Mouse (Mus musculus) 3T3-L1 (cell line): ENCODE data around the gene Lcmt1.

ENCODE experiments used
- DNase-seq: peaks from one replicate; pipeline ENCODE4 v3.0.0-alpha.2; 2015; ENCODE audit warnings: low read depth, low spot score

Gene Lcmt1

DNA sequence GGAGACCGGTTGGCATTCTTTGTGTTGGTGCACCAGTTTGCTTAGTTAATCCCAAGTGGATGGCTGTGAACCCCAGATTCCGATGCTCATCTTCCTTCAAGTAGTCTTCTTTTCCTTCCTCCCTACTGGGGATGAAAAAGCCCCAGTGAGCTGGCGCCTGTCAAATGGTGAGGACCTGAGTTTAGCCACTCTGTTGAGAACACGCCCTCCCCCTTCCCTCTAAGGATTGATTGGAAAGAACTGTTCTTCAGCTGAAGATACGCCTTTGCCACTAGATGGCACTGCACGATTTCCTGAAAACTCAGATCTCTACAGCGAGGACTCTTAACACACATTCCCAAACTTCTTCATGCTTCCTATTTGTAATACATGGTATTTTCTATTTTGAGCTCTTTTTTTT, 29.2 kb downstream of the Lcmt1 start:
- DNase-seq, result peak; percentile 81

DNA sequence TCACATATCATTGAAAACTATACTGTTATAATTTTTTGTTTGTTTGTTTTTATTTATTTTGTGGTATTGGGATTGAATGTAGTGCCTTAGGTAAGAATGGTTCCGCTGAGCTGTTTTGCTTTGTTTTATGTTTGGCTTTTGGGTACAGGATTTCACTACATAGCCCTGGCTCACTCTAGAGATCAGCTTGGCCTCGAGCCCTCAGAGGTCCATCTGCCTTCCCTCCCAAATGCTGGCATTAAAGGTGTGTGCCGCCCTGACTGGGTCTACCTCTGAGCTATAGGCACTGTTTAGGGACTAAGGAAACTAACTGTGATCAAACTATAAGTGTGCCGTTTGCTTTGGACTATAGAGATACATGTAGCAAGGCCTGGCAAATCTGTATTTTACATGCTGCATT, 29.7 kb downstream of the Lcmt1 start:
- no peak for DNase-seq

DNA sequence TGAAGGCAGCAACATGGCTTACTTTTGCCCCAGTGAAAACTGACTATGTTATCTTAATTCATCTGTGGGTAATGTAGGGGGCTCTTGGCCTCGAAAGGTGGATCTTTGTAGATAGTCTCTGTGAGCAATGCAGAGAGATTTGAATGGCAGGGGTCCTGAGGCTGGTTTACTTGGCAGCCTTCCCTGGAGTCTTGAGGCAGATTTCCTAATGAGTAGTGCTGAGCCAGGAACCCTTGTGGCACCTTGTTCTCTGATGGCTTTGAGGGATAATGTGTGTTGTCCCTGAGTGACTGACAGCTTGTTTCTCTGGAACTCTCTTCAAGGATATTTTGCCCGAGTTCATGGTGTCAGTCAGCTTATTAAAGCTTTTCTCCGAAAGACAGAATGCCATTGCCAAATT, 31.5 kb downstream of the Lcmt1 start:
- DNase-seq, result no peak

DNA sequence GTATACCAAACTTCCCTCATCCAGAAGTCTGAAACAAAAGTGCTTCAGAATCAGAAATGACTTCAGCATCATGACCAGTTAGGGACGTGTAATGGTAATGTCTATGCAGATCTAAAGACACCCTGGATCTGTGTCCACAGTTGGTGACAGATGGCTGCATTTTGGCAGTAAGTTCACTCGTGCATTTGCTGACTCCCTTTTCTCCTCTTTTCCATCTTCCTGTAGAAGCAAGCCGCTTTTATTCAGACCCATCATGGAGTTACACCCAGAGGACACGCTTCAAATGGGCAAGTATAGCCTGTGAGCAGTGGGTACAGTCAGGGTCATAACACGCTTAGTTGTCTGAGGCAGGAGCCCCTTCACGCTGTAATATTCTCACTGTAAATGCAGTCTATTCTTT, 34.6 kb downstream of the Lcmt1 start:
- no peak for DNase-seq

DNA sequence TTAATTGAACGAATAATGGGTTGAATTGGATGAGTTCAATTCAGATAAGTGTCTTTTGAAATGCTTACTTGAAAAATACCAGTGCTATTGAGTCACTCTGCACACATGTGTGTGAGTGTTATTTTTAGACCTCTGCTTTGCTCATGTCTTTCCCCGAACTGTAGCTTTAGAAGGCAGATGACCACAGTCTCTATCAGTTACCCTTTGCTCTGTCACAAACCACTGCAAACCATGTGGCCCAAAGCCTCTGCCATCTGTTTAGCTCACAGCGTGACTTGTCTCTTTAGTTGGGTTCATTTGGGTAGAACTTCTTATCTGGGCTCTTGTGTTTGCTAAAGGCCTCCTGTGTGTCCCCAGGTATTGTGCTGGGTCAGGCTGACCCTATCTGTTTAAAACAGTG, 36.0 kb downstream of the Lcmt1 start:
- peak; percentile 62 for DNase-seq

DNA sequence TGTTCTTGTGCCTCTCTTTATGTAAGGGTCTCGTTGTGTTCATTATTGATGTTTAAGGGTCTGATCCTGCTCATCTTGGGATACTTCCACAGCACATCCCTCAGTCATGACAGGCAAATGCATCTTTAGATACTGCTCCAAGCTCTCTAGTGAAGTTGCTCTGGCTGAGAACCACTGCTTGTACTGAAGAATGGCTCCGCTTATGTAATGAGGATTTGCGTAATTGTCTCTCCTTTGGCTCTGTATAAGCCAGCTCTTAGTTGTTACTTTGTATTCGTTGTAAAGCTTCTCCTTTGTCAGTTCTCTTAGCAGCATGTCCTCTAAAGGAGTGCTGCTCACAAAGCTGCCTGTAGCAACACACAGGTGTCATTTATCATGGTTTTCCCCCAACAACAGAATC, 37.4 kb downstream of the Lcmt1 start:
- DNase-seq, result no peak

DNA sequence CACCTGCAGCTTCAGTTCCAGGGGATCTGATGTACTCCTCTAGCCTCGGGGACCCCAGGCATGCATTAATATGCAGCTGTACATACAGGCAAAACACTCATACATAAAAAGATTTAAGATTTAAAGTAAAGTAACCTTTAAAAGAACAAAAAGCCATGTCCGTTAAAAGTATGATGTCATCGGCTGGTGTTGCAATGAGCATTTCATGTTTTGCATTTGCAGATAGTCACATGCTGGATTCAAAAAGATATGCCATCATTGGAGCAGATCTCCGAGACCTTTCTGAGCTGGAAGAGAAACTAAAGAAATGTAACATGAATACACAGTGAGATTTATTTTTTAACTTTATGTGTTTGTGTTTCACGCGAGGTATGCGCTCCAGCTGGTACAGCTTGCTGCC, 40.9 kb downstream of the Lcmt1 start:
- DNase-seq, result peak; percentile 49

DNA sequence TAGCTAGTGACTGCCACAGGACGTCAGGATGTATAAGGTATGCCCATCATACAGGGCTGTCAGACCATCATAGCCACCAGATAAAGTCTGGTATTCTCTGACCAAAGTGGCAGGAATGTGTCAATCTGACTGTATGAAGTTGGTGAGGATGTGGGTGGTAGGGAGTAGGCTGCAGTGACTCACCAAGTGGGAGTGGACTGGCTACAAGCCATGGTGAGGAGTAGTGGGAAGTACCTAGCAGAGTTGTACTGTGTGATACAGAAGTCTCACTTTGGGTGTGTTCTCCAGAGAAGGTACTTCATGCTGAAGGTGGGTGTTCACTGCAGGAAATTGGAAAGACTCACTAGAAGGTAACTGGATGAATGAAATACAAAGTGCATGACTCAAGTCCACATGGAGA, 41.5 kb downstream of the Lcmt1 start:
- peak; percentile 93 for DNase-seq

DNA sequence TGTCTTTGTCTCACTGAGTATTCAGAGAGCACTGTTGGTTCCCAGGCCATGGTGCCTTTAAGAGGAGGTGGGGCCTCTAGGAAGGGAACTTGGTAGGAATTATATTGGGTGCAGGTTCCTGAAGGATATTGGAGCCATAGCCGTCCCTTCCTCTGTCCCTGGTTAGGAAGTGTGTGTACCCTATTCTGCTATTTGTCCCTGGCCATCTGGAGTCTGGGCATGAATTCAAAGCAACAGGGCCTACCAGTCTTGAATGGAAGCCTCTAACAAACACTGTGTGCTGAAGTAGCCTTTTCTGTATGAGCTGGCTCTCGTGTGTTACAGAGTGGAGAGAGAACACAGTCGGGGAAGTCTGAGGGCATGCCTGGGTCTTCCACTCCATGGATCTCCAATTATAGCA, 42.6 kb downstream of the Lcmt1 start:
- DNase-seq, result no peak

DNA sequence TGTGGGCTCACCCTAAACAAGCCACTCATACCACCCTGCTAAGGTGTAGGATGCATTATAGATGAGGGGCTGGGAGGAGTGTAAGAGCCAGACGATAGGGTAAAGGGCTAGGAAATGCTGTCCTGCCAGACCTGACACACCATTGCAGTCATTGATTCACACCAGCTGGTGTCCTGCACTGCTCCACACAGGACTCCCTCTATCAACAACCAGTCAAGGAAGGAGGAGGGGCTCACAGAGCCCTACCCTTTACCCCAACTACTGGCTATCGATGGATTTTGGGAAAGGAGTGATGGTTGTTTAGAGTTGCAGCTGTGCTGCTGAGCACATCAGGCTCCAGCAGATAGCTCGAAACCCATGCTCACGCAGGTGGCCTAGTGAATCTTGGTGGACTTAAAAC, 47.2 kb downstream of the Lcmt1 start:
- DNase-seq, result no peak

DNA sequence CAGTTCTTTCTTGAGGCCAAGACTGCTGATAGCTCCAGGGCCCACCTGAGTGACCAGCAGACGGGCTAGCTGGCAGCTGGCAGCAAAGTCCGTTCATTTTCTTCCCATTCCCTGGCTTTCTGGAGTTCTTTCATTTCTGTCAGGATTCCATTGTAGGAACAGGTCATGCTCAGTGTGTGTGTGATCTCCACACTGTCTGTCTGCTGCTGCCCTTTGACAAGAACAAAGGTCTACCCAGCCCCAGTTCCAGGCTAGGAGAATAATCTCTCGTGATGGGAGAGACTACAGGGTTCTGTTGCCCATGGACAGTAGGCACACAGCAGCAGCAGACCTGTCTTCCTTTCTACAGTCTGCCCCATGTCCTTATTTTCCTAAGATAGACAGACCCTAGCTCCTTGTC, 48.1 kb downstream of the Lcmt1 start:
- DNase-seq, result no peak

DNA sequence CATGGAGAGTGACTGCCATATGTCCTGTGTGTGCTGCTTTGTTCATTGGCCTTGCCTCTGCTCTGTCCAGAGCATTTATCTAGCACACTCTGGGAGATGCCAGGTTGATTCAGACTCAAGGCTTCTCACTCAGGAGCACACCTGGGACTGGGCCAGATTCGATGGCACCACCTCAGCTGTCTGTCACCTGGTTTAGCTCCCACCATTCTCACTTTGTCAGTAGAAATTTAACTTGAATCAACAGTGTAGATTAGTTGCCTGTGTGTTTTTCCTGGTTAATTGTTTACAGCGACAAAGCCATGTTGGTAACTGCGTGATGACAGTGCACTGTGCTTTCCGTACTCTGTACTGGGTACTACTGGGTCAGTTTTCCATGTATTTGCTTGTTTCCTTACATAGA, 50.4 kb downstream of the Lcmt1 start:
- DNase-seq, result no peak

DNA sequence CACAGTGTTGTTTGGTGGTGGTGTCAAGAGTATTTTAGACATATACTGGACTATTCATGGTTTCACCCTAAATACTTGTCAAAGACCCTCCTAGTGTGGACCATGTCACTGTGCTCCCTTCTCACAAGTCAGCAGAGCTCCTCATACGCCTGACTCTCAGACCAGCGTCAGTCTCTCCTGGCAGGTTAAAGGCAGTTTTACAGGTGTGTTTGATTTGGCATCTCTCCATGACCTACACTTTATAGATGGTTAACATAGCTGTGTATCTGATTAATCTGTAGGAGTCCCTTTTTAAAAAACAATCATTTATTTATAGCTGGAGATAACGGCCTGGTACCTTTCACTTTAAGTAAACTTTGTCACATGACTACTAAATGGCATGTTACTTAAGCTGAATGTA, 52.4 kb downstream of the Lcmt1 start:
- no peak for DNase-seq

DNA sequence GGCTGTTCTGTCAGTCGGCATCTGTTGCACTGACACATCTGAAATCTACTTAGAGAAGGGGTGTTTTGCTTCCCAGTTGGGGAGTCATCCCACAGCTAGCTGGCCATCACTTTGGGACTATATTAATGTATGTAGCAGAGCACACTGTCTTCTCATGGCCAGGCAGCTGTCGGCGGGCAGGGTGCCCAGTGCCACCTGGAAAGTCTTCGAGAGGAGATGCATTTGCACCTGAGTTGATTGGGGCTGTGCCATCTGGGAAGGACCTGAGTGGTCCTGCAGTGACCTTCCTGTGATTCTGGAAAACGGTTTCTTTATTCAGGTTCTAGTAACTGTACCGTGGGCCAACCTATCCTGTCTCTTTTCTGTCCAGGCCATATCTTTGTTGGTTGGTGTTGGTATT, 54.7 kb downstream of the Lcmt1 start:
- no peak for DNase-seq

DNA sequence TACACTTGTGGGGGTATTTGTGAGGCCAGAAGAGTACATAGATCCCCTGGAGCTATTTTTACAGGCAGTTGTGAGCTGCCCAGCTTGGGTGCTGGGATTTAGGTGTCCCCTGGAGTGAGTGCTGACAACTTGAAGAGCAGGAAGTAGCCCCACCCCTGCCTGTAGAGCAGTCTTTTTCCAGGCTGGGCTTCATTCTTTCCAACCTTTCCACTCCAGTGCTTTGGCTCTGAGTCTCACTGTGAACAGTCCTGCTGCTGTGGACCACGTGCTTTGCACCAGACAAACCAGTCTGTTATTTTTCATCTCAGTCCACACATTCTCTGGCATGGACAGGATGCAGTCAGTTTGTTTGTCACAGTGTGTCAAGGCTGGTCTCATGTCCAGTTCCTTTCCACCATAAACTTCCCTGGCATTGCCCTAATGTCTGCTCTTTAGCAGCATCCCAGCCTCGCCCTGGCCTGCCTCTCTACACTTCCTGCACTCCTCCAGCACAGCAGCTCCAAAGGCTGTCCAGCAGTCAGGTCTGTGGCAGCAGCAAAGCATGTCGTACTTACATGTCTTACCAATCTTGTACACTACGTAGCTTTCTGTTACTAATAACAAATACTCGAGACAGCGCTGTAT, 55.7 kb downstream of the Lcmt1 start:
- DNase-seq, result no peak

DNA sequence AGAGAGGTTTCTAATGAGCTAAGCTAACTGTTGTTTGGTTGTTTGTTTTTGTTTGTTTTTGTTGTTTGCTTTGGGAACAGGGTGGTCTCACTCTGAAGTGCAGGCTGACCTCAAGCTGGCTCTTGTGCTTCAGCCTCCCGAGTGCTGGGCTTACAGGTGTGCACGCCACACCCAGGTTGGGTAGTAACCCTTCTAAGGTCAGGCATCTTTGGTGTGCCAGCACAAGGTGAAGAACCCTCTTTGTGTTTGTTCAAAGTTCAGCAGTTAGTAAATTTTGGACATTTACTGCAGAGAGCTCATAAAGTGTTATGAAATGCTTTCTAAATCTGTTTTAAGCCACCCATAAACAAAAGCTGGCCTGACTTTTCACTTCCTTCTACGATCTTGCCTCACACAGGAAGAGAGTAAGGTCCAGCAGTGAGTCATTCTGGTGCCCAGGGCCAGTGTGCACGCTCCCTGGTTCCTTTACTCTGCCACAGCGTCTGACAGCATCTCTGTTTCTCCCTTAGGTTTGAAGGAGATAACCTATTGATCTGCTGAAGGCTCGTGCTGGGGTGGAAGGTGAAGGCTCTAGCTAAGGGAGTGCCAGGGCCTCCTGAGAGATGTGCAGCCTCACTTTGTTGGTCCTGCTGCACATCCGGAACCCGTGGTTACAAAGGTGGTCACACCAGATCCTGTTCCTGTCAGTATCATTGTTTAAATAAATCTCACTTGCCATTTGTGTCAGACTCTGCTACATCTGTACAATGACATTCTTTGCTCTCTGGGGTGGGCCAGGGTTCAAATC, 60.2 kb downstream of the Lcmt1 start:
- DNase-seq, result peak; percentile 74

DNA sequence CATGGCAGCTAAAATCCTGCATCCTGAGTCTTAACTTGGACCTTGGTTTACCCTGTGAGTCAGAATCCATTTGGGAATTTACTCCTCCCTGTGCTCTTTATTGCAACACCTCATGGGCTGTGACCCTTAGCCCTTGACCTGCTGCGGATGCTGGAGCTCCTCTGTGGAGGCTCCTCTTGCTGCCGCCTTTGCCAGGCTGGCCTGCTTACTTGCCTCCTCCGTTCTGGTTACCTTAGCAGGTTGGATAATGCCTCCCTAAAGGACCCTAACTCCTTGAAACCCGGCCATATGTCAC, 60.8 kb downstream of the Lcmt1 start:
- peak; percentile 62 for DNase-seq

DNA sequence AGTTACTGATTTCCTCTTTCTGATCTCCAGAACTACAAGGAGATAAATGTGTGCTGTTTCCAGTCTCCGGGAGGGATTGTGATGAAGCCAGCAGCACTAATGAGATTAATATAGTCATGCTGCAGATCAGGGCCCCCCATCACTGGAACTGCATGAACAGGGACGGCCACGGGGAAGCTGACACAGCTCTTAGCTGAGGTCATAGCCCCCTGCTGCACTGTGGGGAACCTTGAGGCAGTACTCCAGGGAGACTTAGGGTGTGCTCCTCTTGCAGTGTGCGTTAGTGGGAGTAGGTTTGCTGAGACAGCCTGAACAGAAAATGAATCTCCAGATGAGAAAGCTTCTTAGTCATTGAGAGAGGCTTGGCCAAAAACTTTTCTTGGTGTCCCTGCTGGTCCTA, 61.6 kb downstream of the Lcmt1 start:
- no peak for DNase-seq

DNA sequence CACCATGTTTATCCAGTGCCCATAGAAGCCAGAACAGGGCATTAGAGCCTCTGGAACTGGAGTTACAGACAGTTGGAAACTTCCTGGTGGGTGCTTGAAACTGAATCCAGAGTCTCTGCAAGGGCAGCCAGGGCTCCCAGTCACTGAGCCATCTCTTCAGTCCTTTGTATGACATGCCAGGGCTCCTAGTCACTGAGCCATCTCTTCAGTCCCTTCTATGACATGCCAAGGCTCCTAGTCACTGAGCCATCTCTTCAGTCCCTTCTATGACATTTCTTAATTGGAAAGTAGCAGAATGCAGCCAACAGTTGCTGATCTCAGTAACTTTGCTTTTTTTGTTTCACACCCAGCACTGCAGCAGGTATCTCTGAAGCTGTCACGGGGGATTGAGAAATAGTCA, 72.5 kb downstream of the Lcmt1 start:
- no peak for DNase-seq

DNA sequence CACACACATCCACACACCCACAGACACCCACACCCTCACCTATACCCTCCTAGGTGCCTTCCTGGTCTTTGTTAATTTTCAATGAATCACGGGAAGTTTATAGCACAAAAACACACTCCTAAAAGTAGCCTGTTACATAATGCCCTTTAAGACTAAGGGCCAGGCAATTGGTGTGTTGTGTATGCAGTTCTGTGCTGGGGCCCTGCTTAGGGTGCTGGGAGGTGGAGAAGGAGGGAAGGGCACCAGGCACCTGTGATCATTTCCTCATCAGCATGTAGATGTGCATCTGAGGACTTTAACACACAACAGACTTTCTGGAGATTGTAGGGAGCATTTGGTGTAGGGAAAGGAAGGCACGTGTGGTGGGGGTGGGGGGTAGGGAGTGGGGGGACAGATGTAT, 79.2 kb downstream of the Lcmt1 start:
- DNase-seq, result no peak

DNA sequence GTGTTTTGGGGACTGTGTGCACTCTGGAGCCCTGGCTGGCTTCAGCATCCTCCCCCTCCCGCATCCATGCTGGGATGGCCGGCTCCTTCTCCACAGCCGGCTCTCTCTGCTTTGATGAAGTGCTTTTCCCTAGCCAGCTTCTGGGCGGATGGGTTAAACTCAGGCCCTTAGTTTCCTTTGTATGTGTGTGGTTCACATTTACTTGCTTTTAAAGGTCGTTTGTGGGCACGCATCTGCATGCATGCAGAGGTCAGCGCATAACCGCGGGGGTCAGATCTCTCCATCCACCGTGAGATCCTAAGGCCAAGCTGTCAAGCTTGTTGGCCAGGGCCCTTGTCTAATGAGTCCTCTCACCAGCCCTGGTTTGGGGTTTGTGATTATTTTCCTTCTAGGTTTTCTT, 80.1 kb downstream of the Lcmt1 start:
- no peak for DNase-seq

DNA sequence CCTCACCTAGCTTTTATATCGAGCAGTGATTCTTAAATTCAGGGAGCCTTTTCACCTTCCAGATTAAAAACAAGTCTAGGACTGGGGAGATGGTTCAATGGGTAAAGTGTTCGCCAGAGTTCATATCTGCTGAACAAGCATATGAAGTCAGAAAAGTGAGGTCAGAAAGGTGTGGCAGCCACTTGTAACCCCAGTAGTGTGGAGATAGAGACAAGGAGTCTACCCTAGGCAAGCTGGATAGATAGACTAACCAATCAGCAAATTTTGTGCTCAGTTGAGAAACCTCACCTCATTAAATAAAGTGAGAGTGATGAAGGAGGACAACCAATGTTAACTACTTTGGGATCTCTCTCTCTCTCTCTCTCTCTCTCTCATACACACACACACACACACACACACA, 80.9 kb downstream of the Lcmt1 start:
- DNase-seq, result no peak

DNA sequence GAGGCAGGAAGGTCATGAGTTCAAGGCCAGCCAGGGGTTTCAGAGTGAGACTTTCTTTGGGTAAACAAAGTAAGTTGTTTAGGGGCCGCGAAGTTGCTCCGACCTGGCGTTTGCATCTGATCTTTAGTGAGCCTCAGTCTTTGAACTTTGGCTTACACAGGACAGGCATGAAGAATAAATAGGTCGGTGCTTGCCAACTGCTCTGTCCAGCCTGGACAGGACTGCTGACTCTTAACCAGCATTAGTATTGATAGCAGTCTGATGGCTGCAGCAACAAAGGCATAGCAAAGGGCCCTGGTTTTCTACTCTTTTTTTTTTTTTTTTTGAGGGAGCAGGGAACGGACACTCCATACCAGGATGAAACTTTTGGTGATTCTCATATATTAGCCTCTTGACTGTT, 83.0 kb downstream of the Lcmt1 start:
- DNase-seq, result no peak

DNA sequence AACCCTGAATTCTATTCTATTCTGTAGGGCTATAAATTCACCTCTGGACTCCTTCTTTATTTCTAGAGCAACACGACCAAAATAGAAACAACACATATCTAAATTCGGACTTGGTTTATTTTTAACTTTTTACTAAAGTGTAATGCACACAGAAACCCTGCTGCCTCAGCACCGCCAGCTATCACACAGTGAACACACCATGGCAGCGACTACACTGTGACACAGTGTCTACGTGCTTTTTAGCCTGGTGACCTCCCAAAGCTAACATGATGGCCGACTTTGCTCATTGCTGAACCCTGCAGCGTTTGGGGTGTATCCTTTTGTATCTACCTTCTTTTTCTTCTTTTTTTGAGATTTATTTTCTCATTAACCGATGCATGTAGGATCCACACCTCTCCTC, 83.5 kb downstream of the Lcmt1 start:
- DNase-seq, result no peak
